Mouse (Mus musculus) layer of hippocampus, postnatal 25 days (tissue): ENCODE results near the gene Ncln. TPM values are rescaled to one million over a fixed set of nuclear protein-coding genes. Genes with fewer than 3 reads are reported as not detected.

Experiments
- DNase-seq, 2 experiments: peaks; one replicate each; pipeline ENCODE4 v3.0.0; 2022; ENCODE audit warnings: mixed read lengths in 2 of 2, low spot score in 1 of 2; ENCODE audit errors: extremely low spot score in 1 of 2
- total RNA-seq, 2 experiments: library from RNA; stranded (reverse); gene quantifications; 2 replicates each; pipeline ENCODE4 v1.2.3; 2021

The Ncln gene
- 10 to 100 TPM; 83.0 to 94.6 TPM for total RNA-seq

DNA sequence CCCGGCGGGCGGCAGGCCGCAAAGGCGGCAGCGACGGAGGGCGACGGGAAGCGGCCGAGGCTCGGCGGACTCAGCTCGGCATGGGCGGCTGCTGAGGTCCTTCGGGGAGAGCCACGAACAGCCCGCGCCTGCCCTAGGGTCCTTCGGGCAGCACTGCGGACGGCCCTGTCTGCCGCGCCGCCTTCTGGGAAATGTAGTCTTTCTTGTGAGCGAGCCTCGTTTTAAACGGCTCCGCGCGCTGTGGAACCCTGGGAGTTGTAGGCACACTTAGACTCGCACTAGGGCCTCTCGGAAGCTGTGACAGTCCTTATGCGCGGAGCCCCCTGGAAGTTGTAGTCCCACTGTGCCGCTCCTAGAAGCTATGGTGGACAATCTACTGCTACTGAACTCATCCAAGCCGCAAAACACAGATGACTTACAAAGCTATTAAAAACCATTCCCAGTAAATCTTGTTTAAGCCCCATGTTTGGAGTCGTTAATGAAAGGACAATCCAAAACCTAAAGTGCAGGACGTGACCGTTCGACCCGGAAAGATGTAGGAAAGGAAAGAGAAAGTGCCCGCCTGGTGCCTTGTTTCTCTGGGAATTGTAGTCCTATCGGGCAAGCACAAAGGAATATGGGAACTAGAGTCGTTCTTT lies at the start of gene Ncln:
Gene Ncln (minus strand): TSS at position 129 of the 638 bp plus-strand sequence.
- peak; percentile 90 to 92 for DNase-seq

DNA sequence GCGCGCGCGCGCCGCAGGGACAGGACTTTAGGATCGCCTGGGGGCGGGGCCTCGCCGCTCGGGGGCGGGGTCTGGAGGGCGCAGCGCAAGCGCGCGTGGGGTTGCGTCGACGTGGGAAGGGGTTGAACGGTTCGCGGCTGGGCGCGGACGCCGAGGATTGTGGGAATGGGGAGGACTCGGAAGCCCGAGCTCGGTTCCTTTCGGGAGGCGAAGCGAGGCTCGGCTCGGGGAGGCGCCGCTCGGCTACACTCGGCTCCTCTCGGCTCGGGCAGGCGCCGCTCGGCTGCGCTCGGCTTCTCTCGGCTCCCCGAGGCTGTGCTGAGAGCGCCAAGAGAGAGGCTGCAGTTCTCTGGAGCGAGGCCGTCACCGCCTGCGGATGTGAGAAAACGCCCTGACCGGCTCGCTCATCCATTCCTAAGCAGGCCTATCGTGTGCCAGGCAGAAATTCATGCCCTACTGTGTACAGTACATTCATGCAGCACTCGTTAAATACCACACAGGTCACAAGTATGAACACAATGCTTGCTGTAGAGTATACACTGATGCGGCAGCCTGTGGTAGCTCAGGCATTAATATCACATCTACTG lies 49.1 kb upstream of the Ncln start, which contains the start of gene Gna11:
Gene Gna11 (minus strand): TSS at position 30 of the 587 bp plus-strand sequence.
- peak; percentile 96 to 98 for DNase-seq

DNA sequence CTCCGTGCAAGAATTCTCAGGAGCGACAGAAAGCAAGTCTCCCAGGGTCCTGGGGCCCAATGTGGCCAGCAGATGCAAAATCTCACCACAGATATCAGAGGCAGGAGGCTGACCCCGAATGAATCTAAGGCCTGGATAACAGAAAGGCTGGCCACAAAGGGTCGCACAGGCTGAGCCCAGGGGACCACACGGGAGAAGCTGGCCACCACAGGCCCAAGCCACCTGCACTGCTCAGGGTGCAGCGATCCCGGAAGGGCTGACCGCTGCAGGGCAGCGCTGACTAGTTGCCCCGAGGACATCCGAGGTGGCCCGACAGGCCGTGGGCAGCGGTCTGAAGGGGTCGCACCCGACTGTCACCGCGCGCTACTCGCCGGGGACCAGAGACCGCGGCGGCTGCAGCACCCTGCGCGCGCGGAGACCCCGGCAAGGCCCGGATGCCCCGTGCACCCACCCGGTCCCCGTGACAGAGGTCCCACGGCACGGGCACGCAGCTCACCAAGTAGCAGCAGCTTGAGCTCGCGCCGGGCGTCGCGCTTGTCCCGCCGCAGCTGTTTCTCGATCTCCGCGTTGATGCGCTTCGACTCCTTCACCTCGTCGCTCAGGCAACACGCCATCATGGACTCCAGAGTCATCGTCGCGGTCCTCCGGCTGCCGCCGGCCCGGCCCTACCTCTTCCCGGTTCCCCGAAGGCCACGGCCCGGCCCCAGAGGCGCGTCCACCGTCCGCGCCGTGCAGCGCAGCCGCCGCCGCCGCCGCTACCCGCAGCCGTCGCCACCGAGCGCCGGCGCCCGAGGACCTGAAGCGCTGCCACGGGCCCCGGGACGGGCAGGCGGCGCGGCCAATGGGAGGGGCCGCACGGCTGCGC lies 48.3 kb upstream of the Ncln start:
- no peak for DNase-seq

DNA sequence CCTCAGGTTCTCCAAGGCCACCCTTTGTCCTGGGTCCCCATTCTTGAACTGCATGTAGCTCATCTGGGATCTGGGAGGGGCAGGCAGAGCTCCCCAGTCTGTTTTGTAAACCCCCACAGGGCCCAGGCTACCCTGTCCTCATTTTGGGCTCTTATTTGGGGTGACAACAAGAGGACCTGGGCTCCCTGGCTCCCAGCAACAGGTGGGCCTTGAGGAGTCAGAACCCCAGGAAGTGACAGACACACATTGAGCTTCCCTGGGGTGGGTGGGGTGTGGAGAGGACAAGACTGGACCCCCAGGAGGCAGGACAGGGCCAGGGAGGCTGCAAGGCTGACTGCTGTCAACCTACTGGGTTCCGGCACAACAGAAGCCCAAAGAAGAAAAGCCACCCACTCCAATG lies 47.4 kb upstream of the Ncln start:
- DNase-seq, result no peak

DNA sequence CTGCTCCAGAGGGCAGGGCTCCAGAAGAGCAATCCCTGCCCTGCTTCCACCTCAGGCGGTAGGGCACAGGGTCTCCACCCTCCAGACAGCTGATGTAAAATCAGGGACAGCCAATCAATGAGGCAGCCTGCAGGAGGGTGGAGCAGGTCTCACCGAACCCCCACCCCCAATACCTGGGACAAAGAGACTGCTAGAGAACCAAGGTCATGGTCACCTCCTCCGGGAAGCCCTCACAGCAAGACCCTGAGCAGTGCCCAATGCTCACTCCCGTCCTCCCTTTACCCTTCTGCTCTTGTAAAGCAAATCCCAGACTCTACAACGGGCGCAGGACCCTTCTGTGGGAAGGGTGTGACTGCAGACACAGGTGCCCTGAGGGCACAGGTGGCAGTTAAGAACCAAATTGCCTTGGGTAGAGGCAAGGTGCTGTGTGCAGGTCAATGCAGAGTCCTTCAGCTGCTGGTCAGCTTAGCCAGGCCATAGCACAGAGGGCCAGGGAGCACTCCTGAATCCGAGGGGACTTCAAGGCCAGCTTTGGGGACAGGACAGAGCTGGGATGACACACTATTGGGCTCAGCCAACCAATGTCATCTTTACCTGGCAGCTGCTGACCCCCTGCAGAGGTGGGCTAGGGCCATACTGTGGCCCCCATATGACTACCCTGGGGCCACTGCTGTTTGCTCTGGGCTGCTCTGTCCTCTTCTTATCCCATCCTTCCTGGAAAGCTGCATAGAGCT lies 46.7 kb upstream of the Ncln start:
- no peak for DNase-seq

DNA sequence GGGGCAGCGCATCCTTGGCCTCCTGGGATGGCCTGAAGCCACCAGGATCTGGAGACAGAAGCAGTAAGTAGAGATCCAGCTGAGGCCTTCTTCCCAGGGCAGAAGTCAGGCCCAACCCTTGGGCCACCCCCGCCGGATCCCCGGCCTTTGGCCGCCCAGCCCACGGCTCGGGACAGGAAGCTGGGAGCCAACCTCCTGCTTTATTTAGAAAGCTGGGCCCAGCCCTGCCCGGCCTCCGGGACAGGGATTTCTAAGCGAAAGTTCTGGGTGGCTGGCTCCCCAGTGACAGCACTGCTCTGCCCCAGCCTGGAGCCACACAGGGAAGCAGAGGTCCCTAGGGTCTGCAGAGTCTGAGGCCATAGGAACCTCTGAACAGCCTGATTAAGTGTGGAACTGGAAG lies 45.6 kb upstream of the Ncln start:
- DNase-seq, result no peak

DNA sequence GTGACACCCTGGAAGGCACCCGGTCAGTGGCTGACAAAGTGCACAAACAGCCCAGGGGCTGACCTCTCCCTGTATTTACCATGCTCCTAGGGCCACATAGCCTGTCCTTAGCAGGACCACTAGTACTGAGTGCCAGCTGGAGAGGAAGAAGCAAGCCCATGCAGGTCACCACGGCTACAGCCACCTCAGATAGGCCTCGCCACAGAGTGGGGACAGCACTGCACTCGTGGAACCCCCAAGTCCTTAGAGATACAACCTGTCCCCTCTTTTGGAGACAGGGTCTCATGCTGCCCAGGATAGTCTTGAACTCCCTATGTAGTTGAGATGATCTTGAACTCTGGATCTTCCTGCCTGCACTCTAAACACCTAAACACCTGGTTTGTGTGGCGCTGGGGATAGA lies 45.2 kb upstream of the Ncln start:
- no peak for DNase-seq

DNA sequence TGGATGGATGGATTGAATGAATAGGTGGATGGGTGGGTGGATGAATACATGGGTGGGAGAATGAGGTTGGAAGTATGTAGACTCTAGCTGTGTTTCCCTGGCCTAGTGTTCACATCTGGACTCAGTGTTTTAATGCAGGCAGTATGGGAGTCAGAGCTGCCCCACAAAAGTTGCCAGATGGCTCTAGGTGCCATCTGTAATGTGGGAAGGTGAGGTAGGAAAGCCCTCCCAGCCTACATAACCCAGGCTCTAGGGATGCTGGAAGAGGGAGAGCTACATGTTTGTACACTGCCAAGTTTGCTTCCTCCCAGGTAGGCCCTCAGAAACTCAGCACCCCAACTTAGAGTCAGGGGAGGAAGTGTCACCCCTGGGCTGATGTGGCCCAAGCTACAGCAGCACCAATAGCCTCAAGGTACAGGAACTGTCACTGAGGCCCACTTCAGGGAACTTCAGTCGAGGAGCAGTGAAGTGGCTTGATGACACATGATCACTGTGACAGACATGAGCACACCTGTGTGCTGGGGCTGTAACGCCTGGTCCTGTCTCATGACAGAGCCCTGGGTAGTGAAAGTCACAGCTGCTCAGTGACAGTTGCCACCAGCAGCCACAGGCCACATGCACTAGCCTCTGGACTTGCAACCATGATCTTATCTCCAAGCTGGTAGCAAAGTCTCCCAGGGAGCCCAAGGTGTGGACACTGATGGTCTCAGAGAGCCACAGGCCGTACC lies 42.3 kb upstream of the Ncln start:
- DNase-seq, result no peak

DNA sequence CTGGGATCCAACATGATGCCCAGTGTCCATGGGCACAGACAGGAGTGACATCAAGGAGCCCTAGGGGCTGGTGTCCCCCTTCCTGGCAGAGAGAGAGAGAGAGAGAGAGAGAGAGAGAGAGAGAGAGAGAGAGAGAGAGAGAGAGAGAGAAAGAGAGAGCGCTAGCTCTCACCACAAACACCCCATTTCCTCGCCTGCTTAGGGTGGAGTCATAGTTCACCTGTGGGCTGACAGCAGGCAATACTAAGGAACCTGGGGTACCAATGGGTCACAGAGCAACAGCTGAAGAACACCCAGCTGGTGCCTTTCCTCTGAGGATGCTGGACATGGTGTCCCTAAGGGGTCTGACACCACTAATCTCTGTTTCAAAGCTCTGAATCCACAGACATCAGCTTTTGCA lies 41.2 kb upstream of the Ncln start:
- DNase-seq, result no peak

DNA sequence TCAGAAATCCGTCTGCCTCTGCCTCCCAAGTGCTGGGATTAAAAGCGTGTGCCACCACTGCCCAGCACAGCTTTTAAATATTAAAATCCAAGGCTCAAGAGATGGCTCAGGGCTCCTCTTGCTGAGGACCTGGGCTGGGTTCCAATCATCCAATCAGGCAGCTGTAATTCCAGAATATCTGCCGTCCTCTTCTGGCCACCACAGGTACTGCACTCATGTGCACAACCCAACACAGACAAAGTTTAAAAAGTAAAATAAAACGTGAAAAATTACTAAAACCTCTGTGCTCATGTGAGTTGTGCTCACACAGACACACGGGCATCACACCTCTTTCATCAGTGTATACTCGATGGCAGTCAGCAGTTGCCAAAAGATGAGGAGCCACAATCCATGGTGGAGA lies 40.5 kb upstream of the Ncln start:
- no peak for DNase-seq

DNA sequence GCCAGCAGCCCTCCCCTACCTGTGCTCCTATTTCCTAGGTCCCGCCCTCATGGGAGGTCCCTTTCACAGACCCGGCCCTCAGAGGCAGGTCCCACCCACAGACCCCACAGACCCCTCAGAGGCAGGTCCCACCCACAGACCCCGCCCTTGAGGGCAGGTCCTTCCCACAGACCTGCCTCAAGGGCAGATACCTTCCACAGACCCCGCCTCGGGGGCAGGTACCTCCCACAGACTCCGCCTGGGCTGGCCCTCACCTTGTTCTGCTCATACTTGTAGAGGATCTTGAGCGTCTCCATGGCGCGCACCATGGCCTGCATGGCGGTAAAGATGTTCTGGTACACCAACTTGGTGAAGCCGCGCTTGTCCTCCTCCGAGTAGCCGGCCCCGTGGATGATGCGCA lies 38.6 kb upstream of the Ncln start:
- DNase-seq, result no peak

DNA sequence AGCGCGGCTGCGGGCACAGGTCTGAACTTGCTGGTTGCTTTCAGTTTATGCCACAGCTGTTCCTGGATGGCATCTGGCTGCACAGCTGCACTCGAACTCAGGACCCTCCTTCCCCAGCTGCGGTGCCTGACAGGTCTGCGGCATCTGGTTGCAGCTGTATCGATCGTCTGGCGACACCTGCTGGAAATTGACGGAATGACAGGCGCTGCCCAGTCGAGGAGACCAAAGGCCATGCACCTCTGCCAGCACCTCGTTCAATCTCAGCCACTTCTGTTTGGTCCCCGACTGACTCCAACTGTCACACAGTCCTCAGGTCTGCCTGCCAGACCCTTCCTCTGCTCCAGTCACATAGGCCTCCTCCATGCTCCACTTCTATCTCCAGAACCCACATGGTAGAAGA lies 30.6 kb upstream of the Ncln start:
- DNase-seq, result peak; percentile 67 to 85

DNA sequence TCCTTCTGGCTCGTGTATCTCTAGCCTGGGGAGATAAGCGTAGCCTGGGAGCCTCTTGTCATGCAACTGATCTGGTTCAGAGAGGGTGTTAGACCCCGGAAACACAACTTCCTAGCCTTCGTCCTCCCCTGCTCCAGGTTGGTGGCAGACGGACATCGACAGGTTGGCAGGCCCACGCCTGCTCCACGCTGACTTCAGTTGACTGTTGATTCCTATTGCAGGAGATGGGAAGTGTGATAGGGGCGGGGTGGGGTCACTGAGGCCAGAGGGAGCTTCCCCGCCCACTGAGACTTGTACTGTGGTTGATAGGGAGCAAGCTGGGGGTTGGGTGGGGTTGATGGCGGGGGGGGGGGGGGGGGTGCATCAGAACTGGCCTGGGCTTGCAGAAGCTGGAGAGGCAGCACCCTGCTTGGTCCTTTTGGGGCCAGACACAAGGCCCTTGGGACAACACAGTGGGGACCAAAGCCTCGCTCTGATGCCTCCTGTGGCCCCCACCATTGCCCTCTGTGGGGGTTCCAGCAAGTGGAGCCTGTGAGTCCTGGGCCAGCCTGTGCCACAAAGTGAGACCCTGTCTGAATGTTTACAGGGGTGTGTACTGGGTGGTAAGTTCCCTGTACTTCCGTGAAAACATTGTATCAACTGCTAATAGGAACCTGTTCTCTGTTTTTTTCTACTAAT lies 29.0 kb upstream of the Ncln start:
- DNase-seq, result no peak

DNA sequence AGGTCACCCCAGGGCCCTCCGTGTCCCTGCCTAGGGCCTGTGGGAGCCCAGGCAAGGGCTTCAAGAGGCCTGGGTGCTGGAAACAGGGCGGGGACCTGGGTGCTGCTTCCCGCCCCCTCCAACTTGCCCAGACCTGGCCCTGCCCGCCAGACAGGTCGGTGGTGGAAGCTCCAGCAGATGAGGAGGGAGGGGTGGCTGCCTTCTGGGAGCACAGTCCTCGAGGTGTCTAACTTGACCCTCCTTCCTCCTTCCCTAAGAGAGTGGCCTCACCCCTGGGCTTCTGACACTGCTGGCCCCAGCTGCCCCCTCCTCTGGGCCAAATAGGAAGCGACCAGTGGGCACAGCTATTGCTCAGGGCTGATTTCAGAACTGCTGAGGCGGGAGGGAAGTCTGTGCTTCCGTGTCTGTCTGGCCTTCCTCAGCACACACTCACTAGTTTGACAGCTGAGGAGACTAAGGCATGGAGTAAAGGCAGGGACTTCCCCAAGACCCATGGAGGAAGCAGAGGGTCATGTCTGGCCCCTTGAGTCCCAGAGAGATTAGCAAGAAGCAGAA lies 27.9 kb upstream of the Ncln start, which contains the start of gene Gna15:
Gene Gna15 (minus strand): TSS at position 175 of the 555 bp plus-strand sequence.
- DNase-seq, result no peak

DNA sequence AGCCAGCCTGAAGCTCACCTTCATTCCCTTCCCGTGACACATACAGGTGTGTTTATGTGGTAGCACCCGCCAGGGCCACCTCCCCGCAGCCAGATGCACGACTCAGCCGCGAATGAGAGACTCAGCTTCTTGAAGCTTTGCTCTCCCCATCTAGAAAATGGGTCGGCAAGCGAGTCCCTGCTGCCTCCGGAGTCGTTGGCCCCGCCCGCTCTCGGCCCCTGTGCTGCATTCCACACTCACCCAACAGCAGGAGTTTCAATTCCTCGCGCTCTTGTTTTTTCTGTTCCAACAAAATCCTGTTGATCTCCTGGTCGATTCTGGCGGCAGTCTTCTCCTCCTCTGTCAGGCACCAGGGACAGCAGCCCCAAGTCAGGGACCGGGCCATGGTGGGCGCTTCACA lies 27.4 kb upstream of the Ncln start:
- DNase-seq, result no peak

DNA sequence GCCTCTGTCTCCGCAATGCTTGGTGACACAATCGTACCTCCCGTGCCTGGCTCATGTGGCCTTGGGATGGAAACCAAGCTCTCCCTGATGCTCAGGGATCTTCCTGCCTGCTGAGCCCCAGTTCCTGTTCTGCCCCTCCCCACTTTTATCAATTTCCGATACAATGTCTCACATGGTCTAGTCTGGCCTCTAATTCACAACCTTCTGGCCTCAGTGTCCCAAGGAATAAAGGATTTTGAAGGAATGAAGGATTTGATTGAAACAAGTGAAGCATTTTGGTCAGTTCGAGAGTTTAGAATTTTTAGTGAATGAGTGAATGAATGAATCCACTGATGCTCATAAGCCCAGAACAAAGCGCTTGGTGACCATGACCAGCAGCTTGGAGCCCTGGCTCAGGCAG lies 26.9 kb upstream of the Ncln start:
- no peak for DNase-seq

DNA sequence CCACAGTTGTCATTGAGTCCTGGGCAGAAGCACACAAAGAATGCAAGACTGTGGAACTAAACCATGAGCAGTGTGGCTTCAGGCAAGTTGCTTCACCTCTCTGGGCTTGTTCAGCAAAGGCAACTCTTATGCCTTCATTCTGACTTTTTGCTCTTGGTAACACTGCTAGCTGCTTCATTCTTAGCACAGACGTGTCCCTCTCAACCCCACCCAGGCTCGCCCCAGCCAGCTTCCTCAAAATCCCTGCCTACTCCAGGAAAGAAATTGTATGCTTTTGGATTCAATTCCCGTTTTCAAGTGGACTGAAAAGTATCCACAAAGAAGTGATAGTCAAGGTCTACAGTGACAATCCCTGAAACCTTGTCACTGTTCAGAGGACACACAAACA lies 23.8 kb upstream of the Ncln start:
- DNase-seq, result no peak

DNA sequence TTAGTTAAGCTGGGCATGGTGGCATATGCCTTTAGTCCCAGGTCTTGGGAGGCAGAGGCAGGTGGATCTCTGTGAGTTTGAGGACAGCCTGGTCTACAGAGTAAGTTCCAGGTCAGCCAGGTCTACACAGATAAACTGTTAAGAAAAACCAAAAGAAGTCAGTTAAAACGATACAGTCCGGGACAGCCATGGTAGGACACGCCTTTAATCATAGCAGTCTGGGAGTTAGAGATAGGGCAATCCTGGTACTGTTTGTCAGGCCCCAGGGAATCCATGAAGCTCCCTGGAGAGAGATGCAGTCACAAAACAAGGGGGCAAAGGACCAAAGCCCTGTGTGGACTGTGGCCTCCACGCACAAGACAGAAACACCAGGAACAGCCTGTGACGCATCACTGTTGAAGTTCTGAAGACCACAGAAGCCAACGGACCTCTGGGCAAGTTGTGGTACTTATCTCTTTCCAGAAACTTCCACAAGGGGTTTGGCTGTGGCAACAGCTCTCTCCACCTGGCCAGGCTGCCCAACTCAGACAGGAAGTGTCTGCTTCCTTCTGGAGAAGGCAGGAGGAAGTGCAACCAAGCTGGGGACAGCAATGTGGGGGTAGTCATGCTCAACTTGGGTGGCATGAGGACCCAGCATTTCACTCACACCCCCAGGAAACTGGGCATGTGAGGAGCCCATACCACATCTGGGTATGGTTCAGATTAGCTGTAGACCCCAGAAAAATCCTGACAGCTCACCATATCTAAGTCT lies 23.2 kb upstream of the Ncln start:
- DNase-seq, result no peak

DNA sequence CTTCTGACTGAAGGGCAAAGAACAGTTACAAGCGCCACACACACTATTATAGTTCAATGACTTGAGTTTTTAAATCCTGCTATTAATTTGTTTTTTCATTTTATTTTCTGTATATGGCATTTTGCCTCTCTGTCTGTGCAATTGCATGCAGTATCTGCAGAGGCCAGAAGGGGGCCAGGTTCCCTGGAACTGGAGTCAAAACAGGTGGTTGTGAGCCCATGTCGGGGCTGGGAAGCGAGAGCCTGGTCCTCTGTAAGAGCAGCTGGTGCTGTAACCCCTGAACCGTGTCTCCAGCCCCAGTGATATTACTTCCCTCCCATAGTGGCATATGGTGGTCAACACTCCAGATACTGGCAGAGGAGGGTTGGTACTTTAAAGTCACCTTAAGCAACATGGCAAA lies 22.4 kb upstream of the Ncln start:
- DNase-seq, result peak in 1 of 2 experiments; percentile 66
